Mouse (Mus musculus) kidney, postnatal 36 days (tissue): ENCODE measurements around the gene Htr3b.

ENCODE experiments used
- DNase-seq, 2 experiments: peaks; one replicate each; pipeline ENCODE4 v3.0.0; 2021 to 2022; ENCODE audit warnings: mixed read lengths in 2 of 2

The Htr3b gene

DNA sequence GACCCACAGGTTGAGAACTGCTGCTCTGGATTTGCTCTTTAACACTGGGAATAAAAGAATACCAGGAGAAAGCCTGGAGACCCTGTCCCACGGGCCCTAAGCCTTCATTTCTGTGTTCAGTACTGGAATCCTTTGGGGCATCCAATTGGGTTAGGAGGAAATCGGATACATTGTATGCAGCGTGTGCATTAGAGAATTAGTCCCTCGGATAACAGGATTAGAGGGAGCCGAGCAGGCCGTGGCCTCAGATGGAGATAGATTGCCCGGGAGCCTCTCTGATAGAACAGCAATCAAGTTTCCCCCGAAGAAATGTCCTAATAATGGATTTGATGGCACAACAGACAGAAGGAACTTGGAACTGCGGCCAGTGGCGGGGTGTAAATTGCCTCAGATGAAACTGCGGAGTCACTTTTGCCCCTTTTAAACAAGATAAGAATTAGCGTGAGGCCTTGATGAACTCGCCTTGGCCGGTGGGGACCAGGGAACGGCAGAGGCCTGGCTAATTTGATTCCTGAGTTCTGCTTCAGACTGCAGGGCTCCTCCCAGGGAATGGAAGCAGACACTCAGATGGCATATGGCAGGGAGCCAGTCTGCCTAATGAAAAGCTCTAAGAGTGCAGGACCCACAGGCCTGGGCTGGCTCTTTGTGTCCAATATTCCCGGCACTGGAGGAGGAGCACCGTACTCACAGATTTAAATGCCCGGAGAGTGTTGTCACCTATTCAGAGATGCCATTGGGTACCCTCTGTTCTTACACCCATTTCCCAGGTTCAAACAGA lies 48.6 kb downstream of the Htr3b start:
- DNase-seq = no peak

DNA sequence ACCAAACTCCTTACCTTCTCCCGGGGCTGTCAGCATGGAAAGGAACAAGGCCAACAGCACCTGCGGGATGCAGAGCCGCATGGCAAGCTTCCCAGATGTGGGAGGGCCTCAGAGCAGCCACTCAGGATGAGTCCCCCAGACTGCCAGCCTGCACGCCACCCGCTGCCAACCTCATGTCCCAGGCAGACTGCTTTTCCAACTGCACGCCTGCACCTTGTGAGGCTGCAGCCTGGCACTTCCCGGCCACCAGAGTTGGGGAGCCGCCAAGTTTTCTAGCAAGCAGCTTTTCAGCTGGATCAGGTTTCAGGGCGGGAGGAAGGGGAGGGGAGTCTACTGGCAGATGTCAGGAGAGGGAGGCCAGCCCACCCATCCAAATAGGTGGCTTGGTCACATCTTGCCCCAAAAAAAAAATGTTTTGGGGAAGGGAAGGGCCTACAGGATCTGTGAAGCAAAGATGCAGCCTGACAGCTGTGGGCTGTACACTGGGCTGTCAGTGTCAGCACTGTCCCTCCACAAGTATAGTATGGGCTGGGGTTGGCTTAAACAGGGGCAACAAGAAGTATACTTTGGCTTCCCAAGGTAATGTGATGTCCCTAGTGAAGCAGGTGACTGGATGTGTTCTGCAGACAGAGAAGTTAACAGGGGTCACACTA lies 53.8 kb downstream of the Htr3b start, which contains the start of gene Htr3a:
TSS of gene Htr3a (minus strand) at position 215 of the 653 bp plus-strand sequence.
- peak; percentile 49 to 67 for DNase-seq

DNA sequence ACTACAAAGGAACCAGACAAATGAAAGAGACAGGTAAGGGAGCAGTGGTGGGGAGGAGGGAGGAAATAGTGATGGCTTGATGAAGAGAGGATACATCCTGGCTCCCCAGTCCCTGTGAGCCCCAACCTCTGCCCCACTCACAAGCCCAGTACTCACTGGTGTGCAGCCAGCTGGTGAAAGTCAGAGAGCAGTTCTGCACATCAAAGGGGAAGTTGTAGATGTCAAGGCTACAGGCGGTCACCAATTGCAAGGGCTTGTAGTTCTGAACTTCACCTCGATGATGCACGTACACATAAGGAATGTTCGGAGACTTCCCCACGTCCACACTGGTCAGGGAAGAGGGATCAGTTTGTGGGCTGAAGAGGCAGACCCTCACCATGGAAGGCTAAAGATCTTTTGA lies 60.4 kb downstream of the Htr3b start:
- no peak for DNase-seq

DNA sequence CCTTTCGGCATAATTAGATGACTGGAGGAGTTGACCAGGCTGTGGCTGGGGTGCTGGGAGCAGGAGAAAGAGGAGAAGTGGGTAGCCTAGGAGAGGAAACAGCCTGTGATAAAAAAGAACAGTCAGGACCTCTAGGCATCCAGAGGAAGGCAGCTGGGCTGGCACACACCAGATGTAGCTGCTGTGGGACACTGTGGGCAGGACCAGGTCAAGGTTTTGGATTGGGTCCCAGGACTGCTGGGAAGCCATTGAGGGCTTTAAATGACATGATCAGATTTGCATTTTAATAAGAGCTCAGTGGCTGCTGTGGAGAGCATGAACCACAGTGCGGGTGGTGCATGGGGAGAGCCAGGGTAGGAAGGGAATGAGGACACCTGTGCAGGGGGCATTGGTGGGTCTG lies 61.0 kb downstream of the Htr3b start:
- DNase-seq = peak in 1 of 2 experiments; percentile 6

DNA sequence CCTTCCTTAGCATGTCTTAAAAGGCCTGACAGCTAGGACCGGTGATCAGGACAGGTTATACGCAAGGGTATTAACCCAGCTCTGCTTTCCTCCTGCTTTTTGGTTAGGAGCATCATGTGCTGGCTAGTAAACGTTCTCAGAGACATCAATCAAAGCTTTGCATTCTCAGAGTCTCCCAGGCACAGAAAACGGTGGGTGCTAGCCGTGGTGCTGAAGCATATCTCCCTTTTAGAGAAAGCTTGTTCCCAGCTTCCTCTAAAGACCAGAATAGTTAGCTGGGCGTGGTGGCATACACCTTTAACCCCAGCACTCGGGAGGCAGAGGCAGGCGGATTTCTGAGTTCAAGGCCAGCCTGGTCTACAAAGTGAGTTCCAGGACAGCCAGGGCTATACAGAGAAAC lies 66.2 kb downstream of the Htr3b start:
- DNase-seq = peak; percentile 7 to 60

DNA sequence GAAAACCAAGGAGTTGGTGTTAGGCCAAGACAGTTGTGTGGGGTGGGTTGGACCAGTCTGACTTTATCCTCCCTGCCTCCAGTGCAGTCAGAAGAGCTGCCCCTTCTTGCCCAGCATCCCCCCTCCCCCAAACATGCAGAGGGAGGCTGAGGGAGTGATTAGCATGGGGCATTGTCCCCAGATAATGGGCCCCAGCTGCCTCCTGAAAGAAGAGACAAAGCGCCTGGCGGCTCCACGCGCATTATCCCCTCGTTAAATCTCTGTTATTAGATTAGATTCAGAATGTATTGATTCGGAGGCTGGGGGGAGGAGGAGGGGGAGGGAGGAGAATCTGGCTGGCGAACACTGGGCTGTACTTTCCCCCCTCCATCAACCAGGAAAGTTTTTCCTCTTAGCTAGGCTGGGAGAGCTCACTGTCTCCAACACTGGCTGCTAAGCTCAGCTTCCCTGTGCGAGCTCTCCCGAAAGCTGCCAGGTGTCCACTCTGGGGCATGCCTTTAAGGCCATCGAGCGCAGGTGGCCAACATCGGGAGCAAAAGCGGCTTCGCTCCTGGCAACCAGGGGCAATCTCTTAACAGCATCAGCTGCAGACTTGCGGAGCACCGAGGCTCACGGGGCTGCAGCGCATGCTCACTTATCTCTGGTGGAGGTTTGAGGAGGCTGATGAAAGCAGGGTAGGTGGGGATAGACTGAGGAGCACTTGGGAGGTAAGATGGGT lies 68.8 kb downstream of the Htr3b start:
- no peak for DNase-seq

DNA sequence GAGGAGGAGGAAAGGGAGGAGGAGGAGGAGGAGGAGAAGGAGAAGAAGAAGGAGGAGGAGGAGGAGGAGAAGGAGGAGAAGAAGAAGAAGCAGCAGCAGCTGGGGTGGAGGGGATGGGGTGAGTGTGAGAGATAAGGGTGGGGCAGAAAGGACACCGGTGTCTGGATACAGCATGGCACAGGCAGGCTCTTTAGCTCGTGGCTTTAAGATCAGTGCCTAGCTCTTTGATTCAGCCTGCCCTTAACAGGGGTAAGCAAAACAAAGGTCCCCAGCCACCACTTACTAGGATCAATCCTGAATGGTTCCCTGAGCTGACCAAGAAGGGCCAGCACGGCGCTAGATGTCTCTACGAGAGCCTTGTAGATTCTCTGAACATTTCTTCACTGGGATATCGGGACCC lies 70.0 kb downstream of the Htr3b start:
- no peak for DNase-seq

DNA sequence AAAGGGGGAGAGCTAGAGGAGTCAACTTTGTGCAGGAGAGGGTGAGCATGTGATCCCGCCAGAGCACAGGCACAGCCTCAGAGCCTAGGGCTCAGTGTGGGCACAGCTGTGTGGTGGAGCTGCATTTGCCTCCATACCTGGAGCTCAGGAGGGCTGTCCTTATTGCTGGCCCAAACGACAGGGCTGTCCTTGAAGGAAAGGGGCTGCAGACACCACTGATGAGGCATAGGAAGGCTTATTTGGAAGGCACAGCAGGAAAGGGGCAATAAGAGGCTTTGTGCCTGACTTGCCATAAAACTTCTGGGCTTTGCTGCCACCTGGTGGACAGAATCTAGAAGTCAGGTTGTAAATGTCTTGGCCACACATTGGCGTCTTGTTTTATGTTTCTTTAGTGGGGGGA lies 70.8 kb downstream of the Htr3b start:
- DNase-seq = peak; percentile 60 to 86

DNA sequence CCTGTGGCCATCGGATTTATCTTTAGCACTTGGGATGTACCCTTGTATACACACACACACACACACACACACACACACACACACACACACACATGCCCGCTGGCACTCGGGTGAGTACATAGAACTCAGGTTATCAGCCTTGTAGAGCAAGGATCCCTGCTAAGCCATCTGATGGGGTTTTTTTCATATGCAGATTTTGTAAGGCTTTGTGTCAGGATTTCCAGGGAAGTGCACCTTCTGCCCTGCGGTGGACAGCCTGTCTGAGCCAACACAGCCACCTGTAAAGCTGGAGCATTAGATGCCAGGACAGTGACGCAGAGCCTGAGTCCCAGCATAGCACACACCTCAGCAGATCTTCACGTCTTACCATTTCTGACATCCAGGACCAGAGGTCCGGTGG lies 75.7 kb downstream of the Htr3b start:
- no peak for DNase-seq
